Mouse (Mus musculus) T-helper 2 cell (primary cell): ENCODE results near the gene St8sia6.
"Not testable (repeated sequence)": the region's sequence is repeated elsewhere in the genome, so short reads cannot be mapped to it uniquely, and the experiment has no call there.

Experiments
- in situ Hi-C: fragments of 300-600 bp; cut with MboI, MseI; formaldehyde crosslinking; loops from one replicate; pipeline ENCODE4 v1.15.1; 2025; ENCODE audit warnings: high pct_unique_total_duplicates

Gene St8sia6

DNA sequence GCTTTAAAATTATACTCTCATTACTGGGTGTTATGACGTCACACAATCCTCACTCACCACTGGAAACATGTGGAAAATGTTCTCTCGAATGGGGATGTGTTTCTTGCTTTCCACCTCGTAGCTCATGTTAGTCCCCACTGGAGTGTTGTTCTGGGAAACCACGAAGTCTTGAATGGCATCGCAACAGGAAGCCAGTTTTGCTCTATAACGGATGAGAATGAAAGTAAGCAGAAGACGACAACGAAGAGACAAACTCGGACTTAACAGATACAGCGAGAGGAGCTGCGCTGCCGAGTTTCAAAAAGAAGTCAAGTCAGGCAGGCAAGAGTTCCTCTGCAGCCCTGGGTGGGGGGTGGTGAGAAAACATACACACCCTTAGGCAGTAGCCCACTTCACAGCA is 121.4 kb downstream of the St8sia6 start:
- in situ Hi-C loops: loop anchor here (5.0 kb wide), 1 partner anchor 120 kb away; the partner anchor contains the start of gene St8sia6

DNA sequence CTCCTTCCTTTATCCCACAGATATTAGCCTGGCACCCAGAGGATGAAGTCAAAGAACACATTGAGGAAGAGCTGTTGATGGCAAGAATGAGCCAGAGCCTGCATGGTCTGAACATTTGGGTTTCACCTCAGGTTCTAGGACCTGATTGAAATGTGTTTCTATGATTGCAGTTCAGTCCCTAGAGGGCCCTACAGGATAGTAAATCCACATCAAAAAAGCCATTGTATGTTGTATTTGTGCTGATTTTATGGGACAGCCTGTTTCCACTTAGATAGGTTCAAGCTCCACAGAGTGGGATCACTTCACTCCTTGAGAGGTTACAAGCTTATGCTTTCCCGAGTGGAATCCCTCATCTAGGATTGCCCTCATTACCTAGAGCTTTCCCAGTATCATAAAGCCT is 159.0 kb downstream of the St8sia6 start:
- in situ Hi-C loops: loop anchor here (25.0 kb wide), 1 partner anchor 1823 kb away; no protein-coding TSS in a partner anchor

DNA sequence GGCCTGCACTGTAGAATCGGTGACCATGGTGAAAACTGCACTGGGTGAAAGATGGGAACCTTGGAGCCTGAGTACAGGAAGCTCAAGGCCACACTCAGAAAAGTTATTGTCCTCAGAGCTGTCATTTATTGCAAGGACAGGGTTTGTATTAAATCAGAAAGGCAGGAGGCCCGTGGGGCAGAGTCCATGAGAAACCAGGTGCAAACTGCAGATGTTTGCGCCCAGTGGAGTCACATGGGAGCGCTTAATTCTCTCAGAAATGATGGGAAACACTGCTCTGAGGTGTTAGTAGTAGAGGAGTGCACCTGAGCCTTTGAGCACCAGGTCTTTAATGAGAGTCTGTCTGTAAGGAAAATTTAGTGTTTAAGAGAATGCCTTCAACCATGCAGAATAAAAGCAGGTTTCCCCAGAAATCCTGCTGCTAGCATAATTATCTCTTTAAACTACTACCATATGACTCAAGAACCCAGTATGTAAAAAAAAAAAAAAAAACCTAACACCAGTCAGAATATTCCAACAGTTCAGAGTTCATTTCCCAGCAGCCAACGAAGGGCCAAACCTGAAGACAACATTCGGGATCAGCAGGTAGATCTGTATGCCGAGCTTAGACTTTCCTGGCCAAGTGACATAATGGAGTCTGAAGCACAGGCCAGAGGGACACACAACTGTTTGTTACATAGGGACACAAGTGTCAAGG is 163.6 kb downstream of the St8sia6 start:
- in situ Hi-C loops: loop anchor here (25.0 kb wide), 1 partner anchor 1818 kb away; no protein-coding TSS in a partner anchor

DNA sequence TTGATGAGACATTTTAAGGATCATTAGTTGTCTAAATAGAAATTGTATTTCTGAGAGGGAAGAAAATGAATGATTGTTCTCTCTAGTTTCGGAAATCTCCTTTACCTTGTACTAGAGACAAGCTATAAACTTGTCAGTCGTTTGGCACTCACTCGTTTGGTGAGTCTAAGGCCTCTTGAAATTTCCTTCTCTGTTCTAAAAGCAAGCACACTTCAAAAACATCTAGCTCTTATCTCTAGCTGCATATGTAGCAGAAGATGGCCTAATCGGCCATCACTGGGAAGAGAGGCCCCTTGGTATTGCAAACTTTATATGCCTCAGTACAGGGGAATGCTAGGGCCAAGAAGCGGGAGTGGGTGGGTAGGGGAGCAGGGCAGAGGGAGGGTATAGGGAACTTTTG is 190.2 kb downstream of the St8sia6 start:
- in situ Hi-C loops: not testable (repeated sequence)

DNA sequence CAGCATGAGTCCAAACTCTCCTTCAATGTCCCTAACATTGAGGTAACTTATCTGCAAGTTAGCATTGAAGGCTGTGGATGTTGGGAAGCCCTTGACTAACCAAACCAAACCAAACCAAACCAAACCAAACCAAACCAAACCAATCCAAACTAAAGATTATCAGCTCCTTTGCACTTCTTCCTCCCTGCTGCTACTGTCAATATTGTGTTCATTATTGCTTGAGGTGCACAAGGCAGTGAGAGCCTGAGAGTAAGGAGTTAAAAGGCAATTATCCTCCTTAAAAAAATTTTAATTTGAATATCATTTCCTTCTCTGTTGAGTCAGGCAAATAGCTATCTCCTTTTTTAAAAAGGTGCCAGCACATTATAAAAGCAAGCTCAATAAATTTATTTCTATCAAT is 190.8 kb downstream of the St8sia6 start:
- in situ Hi-C loops: no loop called here
